Mouse (Mus musculus): ENCODE measurements at regions not wholly inside any gene's neighbourhood (a gene's known extent, or its start where the extent isn't known, plus 50 kb on each side); places are given as distances from the start of the nearest gene placed in this dataset.

GRCm38 (mm10) chr15:21988676-21989075, 560.1 kb upstream of the Cdh18 start:
- no peak for DNase-seq (ENCODE audit: low read depth)

- DNase-seq (ENCODE audit: low read depth), result no peak
These were observed 555.5 kb upstream of the Cdh18 start for GRCm38 (mm10) chr15:21993309-21993708.

- DNase-seq (ENCODE audit: low read depth), result no peak
These were observed 553.5 kb upstream of the Cdh18 start for GRCm38 (mm10) chr15:21995121-21995826.

GRCm38 (mm10) chr15:22019977-22020376, 528.8 kb upstream of the Cdh18 start:
- DNase-seq (ENCODE audit: low read depth), result no peak

GRCm38 (mm10) chr15:22030215-22030614, 518.6 kb upstream of the Cdh18 start:
- DNase-seq (ENCODE audit: low read depth), result no peak

GRCm38 (mm10) chr15:22046423-22046822, 502.4 kb upstream of the Cdh18 start:
- no peak for DNase-seq (ENCODE audit: low read depth)

- DNase-seq (ENCODE audit: low read depth), result no peak
These were observed 501.8 kb upstream of the Cdh18 start for GRCm38 (mm10) chr15:22046877-22047478.

GRCm38 (mm10) chr15:22086856-22087255, 462.0 kb upstream of the Cdh18 start:
- DNase-seq (ENCODE audit: low read depth), result no peak

GRCm38 (mm10) chr15:22121746-22122145, 427.1 kb upstream of the Cdh18 start:
- no peak for DNase-seq (ENCODE audit: low read depth)

GRCm38 (mm10) chr15:22151894-22152494, 396.8 kb upstream of the Cdh18 start:
- DNase-seq (ENCODE audit: low read depth), result no peak

- no peak for DNase-seq (ENCODE audit: low read depth)
These were observed 396.1 kb upstream of the Cdh18 start for GRCm38 (mm10) chr15:22152678-22153077.

GRCm38 (mm10) chr15:22170302-22170701, 378.5 kb upstream of the Cdh18 start:
- peak; percentile 5 for DNase-seq (ENCODE audit: low read depth)

GRCm38 (mm10) chr15:22208991-22209390, 339.8 kb upstream of the Cdh18 start:
- no peak for DNase-seq (ENCODE audit: low read depth)

GRCm38 (mm10) chr15:22232629-22233028, 316.2 kb upstream of the Cdh18 start:
- DNase-seq (ENCODE audit: low read depth), result no peak

- no peak for DNase-seq (ENCODE audit: low read depth)
These were observed 267.9 kb upstream of the Cdh18 start for GRCm38 (mm10) chr15:22280919-22281318.

GRCm38 (mm10) chr15:22311016-22311415, 237.8 kb upstream of the Cdh18 start:
- DNase-seq (ENCODE audit: low read depth), result no peak

- no peak for DNase-seq (ENCODE audit: low read depth)
These were observed 229.8 kb upstream of the Cdh18 start for GRCm38 (mm10) chr15:22318992-22319391.

GRCm38 (mm10) chr15:22338941-22339340, 209.9 kb upstream of the Cdh18 start:
- peak; percentile 57 for DNase-seq (ENCODE audit: low read depth)

- no peak for DNase-seq (ENCODE audit: low read depth)
These were observed 204.5 kb upstream of the Cdh18 start for GRCm38 (mm10) chr15:22344321-22344720.

GRCm38 (mm10) chr15:22351502-22351901, 197.3 kb upstream of the Cdh18 start:
- DNase-seq (ENCODE audit: low read depth), result no peak

All from NIH3T3 (cell line).